Mouse (Mus musculus): ENCODE measurements at regions not wholly inside any gene's neighbourhood (a gene's known extent, or its start where the extent isn't known, plus 50 kb on each side); places are given as distances from the start of the nearest gene placed in this dataset.

- TF ChIP-seq POLR2A (IDR thresholded peaks at IDR 0.05; ENCODE audit: borderline replicate concordance, insufficient read depth, low read length) (no peak), CTCF (IDR thresholded peaks at IDR 0.05; ENCODE audit: borderline replicate concordance, insufficient read depth, low read depth, low read length) (no peak)
Observed at GRCm38 (mm10) chr8:41593666-41594042, 176.8 kb upstream of the Frg1 start.

Measured in cerebellum, adult 2 months (tissue).